Mouse (Mus musculus) adipocyte (in vitro differentiated cells): ENCODE results near the gene Haao.
"Not testable (repeated sequence)": the region's sequence is repeated elsewhere in the genome, so short reads cannot be mapped to it uniquely, and the experiment has no call there.

Experiments
- DNase-seq: peaks from one replicate; pipeline ENCODE4 v3.0.0-alpha.2; 2016; ENCODE audit warnings: low spot score

Gene Haao

GRCm38 (mm10) chr17:83865366-83865765 is 17.6 kb upstream of the Haao start:
- DNase-seq, result peak; percentile 40

DNA sequence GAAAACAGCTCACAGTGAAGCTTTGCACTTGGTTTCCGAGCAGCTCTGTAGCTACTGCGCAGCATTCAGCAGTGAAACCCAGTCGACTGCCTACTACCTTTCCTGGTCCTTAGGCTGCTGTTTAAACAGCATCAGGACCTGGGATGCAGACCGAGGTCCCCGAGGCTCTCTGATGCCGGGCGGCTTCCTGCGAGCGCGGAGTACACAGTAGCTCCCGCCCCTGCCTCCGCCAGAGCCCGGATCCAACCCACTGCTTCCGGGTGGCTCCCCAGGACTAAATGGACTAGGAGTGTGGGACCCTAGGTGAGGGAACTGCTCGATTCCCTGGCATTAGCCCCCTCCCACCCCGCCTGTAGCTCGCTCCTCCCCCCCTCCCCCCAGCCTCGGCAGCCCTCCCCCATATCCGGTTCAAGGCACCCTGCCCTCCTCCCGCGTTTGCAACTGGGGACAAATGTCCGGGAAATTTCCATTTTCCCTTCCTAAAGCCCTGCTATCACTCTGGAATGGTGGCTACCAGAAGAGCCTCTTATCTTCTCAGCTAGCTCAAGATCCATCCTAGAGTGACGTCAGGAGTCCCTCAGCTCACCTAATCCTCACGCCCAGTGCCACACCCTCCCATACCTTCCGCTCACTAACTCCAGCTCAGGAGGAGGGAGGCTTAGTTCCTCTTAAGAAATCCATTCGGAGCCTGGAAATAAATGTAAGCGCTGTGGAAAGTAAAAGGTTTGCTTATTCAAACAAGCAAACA is 14.5 kb upstream of the Haao start:
- no peak for DNase-seq

DNA sequence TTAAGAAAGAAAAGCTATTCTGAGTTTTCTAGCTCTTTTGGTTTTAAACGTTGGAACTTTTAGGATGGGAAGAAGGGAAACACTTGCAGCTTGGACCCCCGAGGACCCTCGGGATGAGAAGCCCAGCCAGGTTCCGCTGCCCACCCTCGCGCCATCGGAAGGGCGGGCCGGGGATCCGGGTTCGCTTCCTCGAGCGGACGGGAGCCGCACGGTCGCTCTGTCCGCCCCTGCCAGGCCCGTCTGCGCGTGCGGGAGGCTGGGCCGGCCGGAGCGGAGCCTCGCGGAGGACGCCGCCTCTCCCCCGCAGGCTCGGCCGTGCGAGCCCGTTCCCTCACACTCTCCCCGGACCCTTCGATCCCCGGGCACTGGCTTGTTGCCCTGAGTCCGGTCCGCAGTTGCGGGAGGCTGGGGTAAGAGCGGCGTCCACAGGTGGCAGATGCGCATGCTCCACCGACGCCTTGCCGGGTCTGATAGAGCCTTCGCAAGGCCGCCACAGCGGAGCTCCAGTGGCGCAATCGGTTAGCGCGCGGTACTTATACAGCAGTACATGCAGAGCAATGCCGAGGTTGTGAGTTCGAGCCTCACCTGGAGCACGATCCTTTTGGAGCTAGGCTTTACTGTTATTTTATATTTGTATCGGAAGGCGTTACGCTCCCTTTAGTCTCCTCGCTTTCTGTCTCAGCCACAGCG is 13.8 kb upstream of the Haao start:
- DNase-seq, result peak; percentile 91

GRCm38 (mm10) chr17:83860968-83861367 is 13.2 kb upstream of the Haao start:
- not testable (repeated sequence) for DNase-seq

DNA sequence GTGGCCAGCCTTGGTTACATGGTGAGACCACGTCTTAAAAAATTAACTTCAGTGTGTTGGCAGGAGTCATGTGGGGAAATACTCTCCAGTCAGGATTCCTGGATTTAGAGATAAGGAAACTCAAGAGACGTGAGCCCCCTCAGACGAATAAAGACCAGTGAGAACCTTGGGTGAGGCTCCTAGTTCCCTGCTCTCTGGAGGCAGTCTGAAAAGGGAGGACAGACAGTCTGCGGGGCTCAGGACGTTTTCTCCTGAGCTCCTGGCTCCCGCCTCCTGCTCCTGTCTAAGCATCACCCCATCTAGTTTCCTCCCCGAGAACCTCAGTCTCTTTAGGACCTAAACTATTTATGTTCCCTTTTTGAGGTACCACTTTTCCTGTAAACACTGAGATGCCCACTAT is 12.5 kb upstream of the Haao start:
- DNase-seq, result no peak

DNA sequence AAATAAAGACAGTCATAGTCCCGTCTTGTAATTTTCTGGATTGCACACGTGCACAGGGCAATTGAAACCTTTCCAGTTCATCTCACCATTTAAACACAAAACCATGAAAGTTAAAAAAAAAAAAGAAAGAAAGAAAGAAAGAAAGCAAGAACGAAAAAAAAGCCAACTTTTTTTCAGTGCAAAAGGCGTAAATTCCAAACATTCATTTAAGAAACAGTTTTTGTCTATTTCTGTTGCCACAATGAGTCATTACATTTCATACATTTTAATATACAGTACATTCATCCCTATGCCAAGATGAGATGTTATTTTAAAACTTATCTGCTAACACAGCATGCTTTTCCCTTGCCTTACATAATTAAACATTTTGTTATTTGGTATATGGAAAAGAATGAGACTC is 11.9 kb upstream of the Haao start:
- no peak for DNase-seq

- no peak for DNase-seq
Observed at GRCm38 (mm10) chr17:83858413-83858812, 10.7 kb upstream of the Haao start.

DNA sequence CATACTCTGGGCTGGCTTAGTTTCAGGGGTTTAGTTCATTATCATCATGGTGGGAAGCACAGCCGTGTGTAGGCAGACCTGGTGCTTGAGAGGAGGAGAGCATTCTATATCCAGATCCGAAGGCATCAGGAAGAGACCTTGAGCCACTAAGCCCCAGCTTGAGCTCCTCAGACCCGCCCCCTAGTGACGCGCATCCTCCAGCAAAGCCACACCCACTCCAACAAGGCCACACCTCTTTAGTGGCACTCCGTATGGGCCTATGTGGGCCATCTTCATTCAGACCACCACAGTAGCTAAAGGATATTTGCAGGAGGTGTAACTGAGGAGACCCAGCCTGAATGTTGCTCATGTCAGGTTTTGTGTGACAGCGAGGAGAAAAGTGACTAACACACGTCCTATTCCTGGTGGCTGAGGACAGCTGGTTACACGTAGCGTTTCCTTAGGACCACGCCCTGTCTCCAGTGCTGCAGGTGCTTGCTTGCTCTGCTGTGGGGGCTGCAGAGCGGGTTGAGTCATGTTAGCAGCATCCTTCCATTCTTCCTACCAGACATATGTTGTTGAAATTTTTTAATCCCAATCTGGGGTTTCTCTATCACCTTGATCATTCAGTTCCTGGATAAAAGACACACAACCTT is 6.6 kb upstream of the Haao start:
- no peak for DNase-seq

DNA sequence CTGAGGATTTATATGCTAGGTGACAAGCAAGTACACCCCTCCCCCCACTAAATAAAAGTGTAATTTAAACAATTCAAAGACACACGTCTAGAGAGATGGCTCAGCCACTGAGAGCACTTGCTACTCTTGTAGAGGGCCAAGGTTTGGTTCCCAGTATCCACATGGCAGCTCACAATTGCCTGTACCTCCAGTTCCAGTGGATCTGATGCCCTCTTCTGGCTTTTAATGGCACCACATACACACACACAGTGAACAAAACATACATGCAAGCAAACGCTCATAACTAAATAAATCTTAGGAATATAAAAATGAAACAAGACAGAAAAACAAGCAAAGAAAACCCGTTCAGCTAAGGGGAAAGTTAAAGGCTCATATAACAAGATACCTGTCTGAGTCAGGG is 6.1 kb upstream of the Haao start:
- no peak for DNase-seq

DNA sequence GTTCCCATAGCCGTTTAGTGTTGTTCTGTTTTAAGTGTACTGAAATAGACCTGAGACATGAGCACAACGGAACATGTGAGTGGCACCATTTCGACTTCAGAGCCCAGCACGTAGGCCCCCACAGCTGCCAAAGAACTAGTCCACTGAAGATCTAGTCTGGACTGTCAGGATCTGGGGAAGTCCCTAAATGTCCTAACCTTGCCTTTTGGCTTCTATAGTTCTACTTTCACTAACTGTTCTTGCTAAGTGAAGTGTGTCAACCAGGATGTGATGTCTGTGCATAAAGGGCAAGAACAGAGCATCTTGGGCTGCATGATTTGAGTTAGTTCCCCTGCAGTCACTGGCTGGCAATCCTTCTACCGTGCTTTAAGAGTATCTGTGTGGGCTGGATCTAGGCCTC is 3.1 kb upstream of the Haao start:
- DNase-seq, result no peak

- DNase-seq, result peak; percentile 96
Observed at GRCm38 (mm10) chr17:83850458-83850857, 2.7 kb upstream of the Haao start.

DNA sequence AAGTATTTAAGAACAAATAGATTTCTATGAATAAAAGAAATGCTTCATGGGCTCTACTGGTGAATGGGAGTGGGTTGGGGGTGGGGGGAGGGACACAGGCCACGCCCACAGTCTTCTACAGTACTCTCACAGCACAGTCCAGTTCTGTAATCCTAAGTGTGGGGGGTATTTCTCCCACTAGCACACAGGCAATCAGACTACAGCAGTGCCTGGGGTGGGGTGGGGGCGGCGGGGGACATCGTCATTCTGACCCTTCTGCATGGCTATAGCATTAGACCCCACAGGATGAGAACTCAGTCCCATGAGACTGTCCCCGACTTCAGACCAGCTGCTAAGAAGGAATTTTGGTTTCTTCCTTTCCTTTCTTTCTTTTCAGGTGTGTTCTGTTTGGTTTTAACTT is 2.0 kb upstream of the Haao start:
- no peak for DNase-seq

DNA sequence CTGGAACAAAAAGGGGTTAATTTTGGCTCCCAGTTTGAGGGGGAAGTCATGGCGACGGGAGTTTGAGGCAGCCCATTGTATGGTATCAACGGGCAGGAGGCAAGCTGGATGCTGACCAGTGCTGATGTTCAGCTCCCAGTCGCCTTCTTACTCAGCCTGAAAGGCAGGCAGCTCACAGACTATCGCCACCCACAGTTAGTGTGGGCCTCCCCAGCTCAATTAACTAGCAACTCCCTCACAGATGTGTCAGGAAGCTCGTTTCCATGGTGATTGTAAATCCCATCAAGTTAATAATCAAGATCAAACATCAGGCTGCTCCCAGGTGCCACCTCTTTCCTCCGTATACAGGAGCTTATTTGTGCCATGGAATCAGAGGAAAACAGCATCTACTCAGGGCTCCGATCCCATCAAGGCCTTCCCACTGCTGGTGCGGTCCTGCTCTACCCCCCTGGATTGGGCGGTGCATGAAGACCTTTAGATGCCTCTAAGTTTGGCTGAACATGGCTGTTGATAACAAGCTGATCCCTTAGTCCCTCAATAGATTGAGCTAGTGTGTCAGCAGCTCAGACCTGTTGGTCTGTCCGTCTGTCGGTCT is 1.4 kb upstream of the Haao start:
- no peak for DNase-seq

GRCm38 (mm10) chr17:83848482-83848881 is 719 bp upstream of the Haao start:
- DNase-seq, result no peak

- DNase-seq, result no peak
Observed at GRCm38 (mm10) chr17:83847100-83847499, 663 bp downstream of the Haao start.

DNA sequence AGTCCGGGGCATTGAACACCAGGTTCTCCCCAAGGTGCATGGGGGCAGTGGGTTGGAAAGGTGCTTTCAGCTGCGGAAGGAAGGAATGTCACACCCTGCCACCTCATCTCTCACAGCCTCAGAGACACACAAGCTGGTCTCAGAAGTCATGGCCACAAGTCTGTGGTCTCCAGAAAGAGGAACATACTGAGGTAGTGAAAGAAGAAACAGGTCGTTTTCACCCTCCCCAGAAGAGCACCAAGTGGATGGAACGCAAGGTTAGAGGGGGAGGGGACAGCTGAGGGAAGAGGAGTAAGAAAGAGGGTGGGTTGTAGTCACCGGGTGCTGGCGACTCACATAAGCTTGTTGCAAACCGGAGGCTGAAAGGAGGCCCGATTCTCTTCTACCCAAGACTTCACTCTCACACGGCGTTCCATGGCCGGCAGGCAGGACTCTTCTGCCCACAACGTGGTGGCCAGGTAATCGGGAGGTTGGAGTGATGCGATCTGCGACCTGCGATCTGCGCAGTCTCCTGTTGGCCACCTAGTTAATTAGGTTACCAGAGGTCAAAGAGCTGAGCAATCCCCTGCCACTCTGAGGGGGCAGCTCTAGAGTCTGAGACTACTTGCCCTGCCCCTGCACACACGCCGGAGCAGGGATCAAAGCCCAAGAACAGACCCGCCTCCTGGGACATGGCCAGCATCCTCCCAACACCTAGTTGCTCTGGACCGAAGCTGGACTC is 1.3 kb downstream of the Haao start:
- no peak for DNase-seq

- no peak for DNase-seq
Observed at GRCm38 (mm10) chr17:83845538-83845937, 2.2 kb downstream of the Haao start.

GRCm38 (mm10) chr17:83843780-83844179 is 4.0 kb downstream of the Haao start:
- DNase-seq, result no peak

- no peak for DNase-seq
Observed at GRCm38 (mm10) chr17:83841011-83841410, 6.8 kb downstream of the Haao start.

DNA sequence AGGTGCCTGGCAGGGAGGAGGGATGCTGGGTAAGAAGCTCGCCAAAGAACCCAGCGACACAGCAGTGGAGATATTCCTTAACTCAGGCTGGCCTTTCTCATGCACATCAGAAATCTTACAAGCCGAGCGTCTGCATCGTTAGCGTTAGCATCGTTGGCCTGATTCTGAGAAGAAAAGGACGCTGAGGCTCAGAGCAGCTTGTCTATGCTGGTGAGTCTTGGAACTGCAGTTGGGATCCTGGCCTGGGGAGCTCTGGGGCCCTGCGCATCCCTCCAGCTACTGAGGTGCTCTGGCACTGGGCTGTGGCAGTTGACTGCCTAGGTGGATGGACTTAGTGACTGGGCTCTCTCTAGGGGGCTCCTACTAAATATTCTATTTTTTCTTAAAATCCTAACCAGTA is 8.6 kb downstream of the Haao start:
- no peak for DNase-seq

- DNase-seq, result no peak
Observed at GRCm38 (mm10) chr17:83837659-83838190, 10.0 kb downstream of the Haao start.

DNA sequence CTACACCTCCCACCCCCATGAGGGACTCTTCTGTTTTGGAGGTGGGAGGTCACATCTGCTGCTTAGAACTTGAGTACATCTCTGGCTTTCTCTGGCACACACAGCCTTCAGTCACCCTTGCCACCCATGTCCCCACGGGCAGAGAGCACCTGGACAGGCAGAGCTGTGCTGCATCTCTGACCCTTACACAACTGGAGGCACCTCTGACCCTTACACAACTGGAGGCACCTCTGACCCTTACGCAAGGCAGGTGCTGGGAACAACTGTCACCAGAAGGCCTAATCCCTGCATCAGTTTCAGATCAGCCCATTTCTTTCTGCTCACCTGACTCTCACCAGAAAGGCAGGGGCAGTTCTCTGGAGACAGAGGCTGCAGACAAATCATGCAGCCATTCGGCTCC is 11.7 kb downstream of the Haao start:
- DNase-seq, result no peak
